Mouse (Mus musculus) testis, adult 2 months (tissue): ENCODE data around the gene Mdga2.

Experiments used
- CTCF ChIP-seq: fragments of 200-500 bp; IDR thresholded peaks from 2 replicates; pipeline ENCODE4 v1.5.1; 2012; ENCODE audit warnings: low read depth, mild to moderate bottlenecking, inconsistent platforms, low read length, moderate library complexity; ENCODE audit not compliant: control insufficient read depth, insufficient read depth, insufficient replicate concordance
- POLR2A ChIP-seq: fragments of 200-500 bp; IDR thresholded peaks from 2 replicates; pipeline ENCODE4 v1.6.1; 2012; ENCODE audit warnings: low read depth, mild to moderate bottlenecking, inconsistent platforms, low read length, moderate library complexity; ENCODE audit not compliant: control insufficient read depth

DNA sequence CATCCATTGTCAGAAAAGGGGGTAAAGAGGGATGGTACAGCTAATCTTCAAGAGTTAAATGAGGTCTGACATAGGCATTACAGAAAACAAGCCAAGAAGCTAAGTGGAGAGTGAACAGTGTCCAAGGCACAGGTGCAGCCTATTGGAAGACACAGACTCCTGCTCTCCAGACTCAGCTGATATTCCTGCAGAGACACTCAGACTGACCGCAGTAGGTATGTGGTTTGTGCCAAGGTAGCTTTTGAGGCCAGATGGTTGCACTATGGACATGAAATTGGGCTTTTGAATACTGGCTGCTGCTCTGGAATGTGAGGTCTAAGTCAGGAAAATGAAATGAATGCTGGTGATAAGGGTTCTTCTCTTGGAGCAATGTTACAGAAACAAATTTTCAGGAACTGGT, 44.2 kb downstream of the Mdga2 start:
- TF ChIP-seq CTCF, result no peak
- no peak for TF ChIP-seq POLR2A
